Mouse (Mus musculus) testis, adult 2 months (tissue): Measurements from ENCODE around the gene Guca1a. TPM values are rescaled to one million over a fixed set of nuclear protein-coding genes. Genes with fewer than 3 reads are reported as not detected.
A peak's percentile ranks its signal among the peaks of the same experiment; 100 is the strongest.

Experiments
- H3K27ac ChIP-seq: fragments of 200-500 bp; 2 replicates; pipeline ENCODE4 v1.5.1; 2012; ENCODE audit warnings: low read depth, low read length; ENCODE audit not compliant: control insufficient read depth, insufficient read depth
- H3K27me3 ChIP-seq: fragments of 200-500 bp; 2 replicates; pipeline ENCODE4 v1.6.1; 2012; ENCODE audit warnings: mild to moderate bottlenecking, low read length, moderate library complexity; ENCODE audit not compliant: control insufficient read depth, insufficient read depth
- H3K36me3 ChIP-seq: fragments of 200-500 bp; 2 replicates; pipeline ENCODE4 v1.6.1; 2012; ENCODE audit warnings: mild to moderate bottlenecking, low read length; ENCODE audit not compliant: control insufficient read depth, insufficient read depth
- H3K4me1 ChIP-seq: fragments of 200-500 bp; 2 replicates; pipeline ENCODE4 v1.6.1; 2012; ENCODE audit warnings: low read length; ENCODE audit not compliant: control insufficient read depth, insufficient read depth
- H3K4me3 ChIP-seq: fragments of 200-500 bp; 2 replicates; pipeline ENCODE4 v1.5.1; 2012; ENCODE audit warnings: low read depth, mild to moderate bottlenecking, low read length, moderate library complexity, mixed read lengths; ENCODE audit not compliant: control insufficient read depth
- CTCF ChIP-seq: fragments of 200-500 bp; IDR thresholded peaks from 2 replicates; pipeline ENCODE4 v1.5.1; 2012; ENCODE audit warnings: low read depth, mild to moderate bottlenecking, inconsistent platforms, low read length, moderate library complexity; ENCODE audit not compliant: control insufficient read depth, insufficient read depth, insufficient replicate concordance
- POLR2A ChIP-seq: fragments of 200-500 bp; IDR thresholded peaks from 2 replicates; pipeline ENCODE4 v1.6.1; 2012; ENCODE audit warnings: low read depth, mild to moderate bottlenecking, inconsistent platforms, low read length, moderate library complexity; ENCODE audit not compliant: control insufficient read depth
- polyA plus RNA-seq: library from polyadenylated mRNA; depleted of rRNA; stranded (reverse); fragments of >200 nt; gene quantifications from 2 replicates; pipeline ENCODE4 v1.2.3, GENCODE M21; 2012

Guca1a gene
- polyA plus RNA-seq, 1 experiment: 10.1 TPM

DNA sequence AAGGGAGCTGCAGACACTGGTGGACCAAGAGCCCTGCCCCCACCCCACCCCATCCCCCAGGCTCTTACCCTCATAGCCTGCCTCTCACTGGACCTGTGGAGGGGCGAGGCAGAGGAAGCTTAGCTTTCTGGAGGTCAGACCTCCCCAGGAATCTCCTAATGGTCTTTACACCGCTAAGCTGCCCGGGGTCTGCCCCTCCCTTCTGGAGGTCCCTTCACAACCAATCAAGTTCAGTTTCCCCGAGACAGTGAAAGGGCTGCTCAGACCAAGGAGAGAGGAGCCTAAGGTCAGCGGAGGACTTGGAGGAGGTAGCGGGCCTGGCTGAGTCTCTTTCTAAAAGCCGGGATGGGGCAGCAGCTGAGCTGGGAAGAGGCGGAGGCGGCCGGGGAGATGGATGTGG is 15.2 kb downstream of the Guca1a start, which contains the start of gene Guca1b:
Gene Guca1b, plus strand, starts transcription at position 249 of the 400 bp plus-strand sequence.
- H3K4me1 ChIP-seq: peaks cover 2% of the 10 kb centered on the region
- H3K27ac ChIP-seq: no peak within 1 kb of the TSS
- no peak for TF ChIP-seq POLR2A
- no peaks in the 10 kb centered on the region for H3K36me3 ChIP-seq
- no peaks in the 10 kb centered on the region for H3K27me3 ChIP-seq
- no peak within 1 kb of the TSS for H3K4me3 ChIP-seq

DNA sequence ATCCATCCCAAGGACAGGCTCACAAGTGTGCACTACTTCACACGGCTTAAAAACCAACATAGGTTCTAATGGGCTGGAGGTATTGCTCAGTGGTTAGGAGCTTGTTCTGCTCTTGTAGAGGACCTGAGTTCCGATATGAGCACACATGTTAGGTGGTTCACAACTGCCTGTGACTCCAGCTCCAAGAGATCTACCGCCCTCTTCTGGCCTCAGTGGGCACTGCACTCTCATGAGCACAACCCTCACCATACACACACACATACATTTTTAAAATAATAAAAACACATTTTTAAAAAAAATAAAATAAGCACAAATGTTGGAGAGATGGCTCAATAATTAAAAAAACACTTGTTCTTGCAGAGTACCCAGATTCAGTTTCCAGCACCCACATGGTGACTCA is 16.3 kb downstream of the Guca1a start:
- Histone ChIP-seq H3K36me3 (no peaks in the 10 kb centered on the region), H3K4me3 (no peak overlapping the region), H3K27me3 (no peaks in the 10 kb centered on the region), H3K27ac (no peak overlapping the region), H3K4me1 (peaks cover 2% of the 10 kb centered on the region)
- TF ChIP-seq CTCF: peak; percentile 78; the same call in 1 of the 2 replicates
- no peak for TF ChIP-seq POLR2A

DNA sequence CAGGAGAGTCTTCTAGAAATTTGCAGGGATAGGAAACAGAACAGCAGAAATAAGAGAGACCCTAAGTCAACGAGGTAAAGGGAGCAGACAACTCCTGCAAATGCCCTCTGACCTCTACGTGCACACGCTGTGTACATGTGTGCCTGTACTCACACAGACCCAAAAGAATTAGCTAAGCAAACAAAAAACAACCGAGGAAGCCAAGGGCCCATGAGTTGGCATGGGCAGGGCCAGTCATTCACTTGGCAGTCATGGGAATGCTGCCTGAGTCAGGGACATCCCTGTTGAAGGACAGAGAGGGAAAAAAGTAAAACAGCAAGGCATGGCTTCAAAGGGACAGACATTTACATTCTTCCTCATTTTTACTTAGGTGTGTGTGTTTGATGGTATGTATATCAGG is 17.1 kb downstream of the Guca1a start:
- H3K4me1 ChIP-seq: peaks cover 2% of the 10 kb centered on the region
- H3K27ac ChIP-seq: no peak overlapping the region
- no peaks in the 10 kb centered on the region for H3K27me3 ChIP-seq
- TF ChIP-seq CTCF (no peak), POLR2A (no peak)
- H3K4me3 ChIP-seq: no peak overlapping the region
- H3K36me3 ChIP-seq: no peaks in the 10 kb centered on the region

DNA sequence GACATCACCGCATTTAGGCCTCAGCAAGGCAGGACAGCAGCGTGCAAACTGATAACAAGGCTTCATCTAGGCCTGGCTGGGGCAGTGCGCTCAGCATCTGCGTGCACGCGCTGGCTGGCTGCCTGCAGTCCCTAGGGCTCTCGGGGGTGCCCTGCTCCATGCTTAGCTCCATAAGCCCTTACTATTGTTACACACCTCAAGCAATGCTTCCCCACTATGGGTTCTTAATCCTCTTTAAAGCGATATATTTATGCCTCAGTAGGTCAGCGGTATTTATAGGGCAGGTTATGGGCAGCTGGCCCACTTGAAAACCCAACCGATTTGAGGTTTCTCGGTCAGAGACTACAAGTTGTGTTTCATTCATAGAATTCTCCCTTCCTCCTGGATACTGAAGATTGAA is 18.5 kb downstream of the Guca1a start:
- Histone ChIP-seq H3K27ac (no peak overlapping the region), H3K27me3 (no peaks in the 10 kb centered on the region), H3K36me3 (no peaks in the 10 kb centered on the region), H3K4me1 (peaks cover 2% of the 10 kb centered on the region), H3K4me3 (no peak overlapping the region)
- TF ChIP-seq POLR2A (no peak), CTCF (no peak)

DNA sequence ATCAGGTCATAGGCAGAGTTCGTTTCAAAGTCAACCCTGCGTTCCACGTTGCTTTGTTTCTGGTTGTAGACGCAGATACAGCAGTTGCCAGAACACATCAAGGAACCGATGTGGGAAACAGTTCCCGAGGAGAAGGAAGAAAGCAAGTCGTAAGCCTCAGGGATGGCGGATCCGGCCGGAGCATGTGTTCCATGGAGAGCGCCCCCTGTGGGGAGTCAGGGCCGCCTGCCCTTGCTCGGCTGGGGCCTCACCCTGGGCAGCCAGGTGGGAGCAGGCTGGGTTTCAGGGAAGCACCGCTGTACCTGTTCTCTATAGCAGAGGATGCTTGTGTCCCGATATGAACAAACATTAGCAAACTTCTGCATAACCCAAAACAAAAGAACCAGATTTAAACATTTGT is 22.3 kb downstream of the Guca1a start:
- no peak overlapping the region for H3K27ac ChIP-seq
- H3K36me3 ChIP-seq: no peaks in the 10 kb centered on the region; the same call in none of the 2 replicates
- no peaks in the 10 kb centered on the region for H3K4me1 ChIP-seq
- H3K27me3 ChIP-seq: no peaks in the 10 kb centered on the region
- H3K4me3 ChIP-seq: no peak overlapping the region
- no peak for TF ChIP-seq CTCF
- no peak for TF ChIP-seq POLR2A

DNA sequence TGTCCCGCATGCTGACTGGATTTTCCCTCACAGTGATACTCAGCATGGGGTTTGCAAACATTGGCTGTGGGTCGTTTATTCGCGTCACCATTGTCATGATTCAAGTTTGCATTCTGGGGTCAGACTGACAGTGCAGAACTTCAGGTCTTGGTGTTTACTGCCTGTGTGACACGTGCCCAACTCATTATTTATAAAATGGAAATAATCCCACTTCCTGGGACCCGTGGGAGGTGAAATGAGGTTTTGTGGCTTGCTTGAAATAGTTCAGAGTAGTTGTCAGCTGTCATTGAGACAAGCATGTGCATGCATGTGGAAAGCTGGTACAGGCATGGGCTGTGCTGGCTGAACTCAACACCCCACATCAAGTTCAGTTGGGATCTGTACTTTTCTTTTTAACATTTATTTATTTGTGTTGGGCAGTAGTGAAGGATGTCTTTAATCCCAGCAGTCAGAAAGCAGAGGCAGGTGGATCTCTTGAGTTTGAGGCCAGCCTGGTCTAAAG is 23.6 kb downstream of the Guca1a start:
- no peak overlapping the region for H3K27ac ChIP-seq
- H3K4me3 ChIP-seq: no peak overlapping the region
- TF ChIP-seq POLR2A (no peak), CTCF (no peak)
- H3K27me3 ChIP-seq: no peaks in the 10 kb centered on the region
- H3K36me3 ChIP-seq: no peaks in the 10 kb centered on the region; the same call in none of the 2 replicates
- H3K4me1 ChIP-seq: no peaks in the 10 kb centered on the region

DNA sequence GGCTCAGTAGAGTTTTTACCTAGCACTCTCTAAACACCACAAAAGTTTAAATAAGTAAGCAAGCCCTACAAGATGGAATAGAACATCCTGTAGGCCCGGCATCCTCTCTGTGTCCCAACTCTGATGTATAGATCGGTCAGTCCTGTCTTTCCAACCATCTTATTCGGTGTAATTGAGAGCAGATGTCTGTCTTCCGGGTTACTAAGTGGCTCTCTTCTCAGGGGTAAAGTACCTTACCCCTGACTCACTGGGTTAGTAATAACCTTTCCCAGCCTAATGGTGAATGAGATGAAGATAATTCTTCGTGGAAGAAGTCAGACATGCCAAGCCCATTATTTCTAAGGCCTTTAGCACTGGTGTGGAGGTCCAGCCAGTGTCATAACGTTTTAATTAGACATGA is 26.4 kb downstream of the Guca1a start:
- H3K27ac ChIP-seq: no peak overlapping the region
- no peaks in the 10 kb centered on the region; the same call in none of the 2 replicates for H3K36me3 ChIP-seq
- TF ChIP-seq CTCF (no peak), POLR2A (no peak)
- peaks cover 3% of the 10 kb centered on the region for H3K4me1 ChIP-seq
- H3K4me3 ChIP-seq: no peak overlapping the region
- no peaks in the 10 kb centered on the region for H3K27me3 ChIP-seq

DNA sequence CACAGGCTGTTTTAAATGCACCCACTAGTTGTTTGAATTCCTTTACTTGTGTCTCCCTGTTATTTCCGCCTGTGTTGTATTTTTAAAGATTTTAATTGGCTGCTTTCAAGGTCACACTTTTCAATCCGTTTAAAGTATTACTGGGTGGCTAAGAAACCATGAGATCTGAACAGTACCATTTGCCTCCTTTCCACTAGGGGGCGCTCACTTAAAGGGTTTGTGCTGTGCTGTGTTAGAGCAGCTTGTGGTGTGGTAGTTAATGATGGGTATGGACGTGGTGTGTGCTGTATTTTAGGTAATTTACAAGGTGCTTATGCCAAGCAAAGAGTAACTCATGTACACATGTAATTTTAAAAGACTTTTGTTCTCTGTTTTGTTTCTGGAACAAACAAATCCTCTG is 28.9 kb downstream of the Guca1a start:
- H3K4me1 ChIP-seq: peaks cover 3% of the 10 kb centered on the region
- no peaks in the 10 kb centered on the region; the same call in none of the 2 replicates for H3K36me3 ChIP-seq
- no peak overlapping the region for H3K4me3 ChIP-seq
- TF ChIP-seq POLR2A (no peak), CTCF (peak; percentile 44; the same call in 1 of the 2 replicates)
- no peaks in the 10 kb centered on the region for H3K27me3 ChIP-seq
- H3K27ac ChIP-seq: no peak overlapping the region
